Mouse (Mus musculus): ENCODE measurements around the gene Olfr11.

Gene Olfr11

DNA sequence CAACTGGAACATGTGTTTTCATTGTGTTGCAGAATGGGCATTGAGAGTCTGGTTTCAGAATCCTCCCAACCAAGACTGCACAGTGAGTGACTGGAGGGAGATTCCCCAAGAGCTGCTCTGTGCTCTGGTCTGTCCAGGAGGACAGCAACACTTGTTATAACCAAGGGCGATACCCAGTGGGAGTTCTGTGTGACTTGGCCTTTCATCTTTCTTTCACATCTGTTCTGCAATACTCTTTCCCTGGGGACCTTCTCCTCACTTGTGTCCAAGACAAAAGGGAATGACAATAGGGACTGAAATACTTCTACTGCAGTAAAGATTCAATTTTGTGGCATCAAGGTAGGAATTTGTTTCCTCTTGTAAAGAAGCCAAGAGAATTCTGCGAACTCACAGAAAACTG lies at the start of gene Olfr11:
TSS of gene Olfr11 (minus strand) at position 101 of the 400 bp plus-strand sequence.
- DNase-seq (ENCODE audit: low spot score in 2 of 2) = no peak

DNA sequence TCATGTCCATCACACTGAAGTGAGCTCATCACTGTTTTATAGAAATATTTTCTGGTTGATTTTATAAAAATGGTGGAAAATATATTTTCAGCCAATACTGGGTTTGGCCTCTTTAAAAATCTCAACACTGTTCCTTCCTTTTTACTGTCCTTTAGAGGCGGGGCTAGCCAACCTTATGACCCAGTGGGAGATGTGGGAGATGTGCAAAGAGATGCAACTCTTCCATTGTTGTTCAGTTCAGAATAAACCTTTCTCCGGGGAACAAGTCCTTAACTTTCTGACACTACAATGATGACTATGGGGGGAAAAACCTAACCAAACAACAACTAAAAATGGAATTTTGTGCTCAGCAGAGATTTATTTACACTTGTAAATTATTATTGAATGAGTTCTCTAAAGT lies 35.0 kb upstream of the Olfr11 start, which contains the start of gene Olfr1360:
TSS of gene Olfr1360 (minus strand) at position 101 of the 400 bp plus-strand sequence.
- DNase-seq (ENCODE audit: low spot score in 2 of 2) = no peak

DNA sequence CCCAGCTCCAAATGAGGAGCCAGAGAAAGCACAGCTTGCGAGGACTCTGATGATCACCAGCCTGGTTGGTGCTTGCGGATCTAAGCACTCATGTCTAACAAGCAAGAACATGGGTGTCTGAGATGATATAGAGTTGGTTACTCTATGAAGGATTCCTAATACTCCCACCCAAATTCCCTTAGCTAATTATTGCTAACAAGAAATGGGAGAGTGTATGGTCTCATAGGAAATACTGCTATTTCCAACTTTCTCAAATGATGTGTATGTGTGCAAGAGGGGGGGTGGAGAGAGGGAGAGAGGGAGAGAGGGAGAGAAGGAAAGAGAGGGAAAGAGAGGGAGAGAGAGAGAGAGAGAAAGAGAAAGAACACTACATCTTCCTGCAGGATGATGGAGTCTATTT lies 21.0 kb upstream of the Olfr11 start, which contains the start of gene Olfr1361:
TSS of gene Olfr1361 (minus strand) at position 101 of the 400 bp plus-strand sequence.
- no peak for DNase-seq (ENCODE audit: low spot score in 2 of 2)

DNA sequence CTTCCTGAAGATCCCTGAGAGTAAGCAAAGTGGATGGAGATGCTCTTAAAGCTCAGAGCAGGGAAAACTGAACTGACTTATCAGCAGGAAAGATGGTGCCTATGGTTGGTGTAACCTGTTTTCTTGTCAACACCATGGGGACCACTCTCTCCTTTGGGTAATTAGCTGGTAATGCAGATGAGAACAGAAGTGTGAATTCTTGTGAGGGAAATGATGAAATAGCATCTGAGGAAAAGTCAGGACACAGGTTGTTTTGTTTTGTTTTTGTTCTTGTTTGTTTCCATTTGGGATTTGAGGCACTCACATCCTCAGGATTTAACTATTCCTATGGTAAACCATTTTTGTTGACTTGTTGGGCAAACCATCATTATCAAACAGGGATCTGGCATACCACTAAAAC lies 28.4 kb downstream of the Olfr11 start, which contains the start of gene Olfr1362:
TSS of gene Olfr1362 (minus strand) at position 101 of the 400 bp plus-strand sequence.
- DNase-seq (ENCODE audit: low spot score in 2 of 2) = no peak

DNA sequence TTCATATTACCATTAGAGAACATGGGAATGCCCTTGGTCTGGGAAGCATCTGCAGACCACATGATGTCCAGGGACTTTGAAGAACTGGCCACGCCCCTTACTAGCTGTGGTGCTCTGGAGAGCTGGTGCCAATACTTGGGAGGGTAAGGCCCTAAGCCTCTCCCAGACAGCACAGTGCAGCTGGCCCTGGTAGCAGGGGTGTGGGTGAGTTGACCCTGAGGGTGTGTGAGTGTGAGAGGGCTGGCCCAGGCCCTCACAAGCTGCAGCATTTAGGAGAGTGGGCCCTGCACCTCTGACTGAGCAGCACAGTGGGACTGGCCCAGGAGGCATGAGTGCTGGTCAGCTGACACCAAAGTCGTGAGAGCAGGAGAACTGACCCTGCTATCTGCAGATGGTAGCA lies 50.7 kb downstream of the Olfr11 start:
- no peak for DNase-seq (ENCODE audit: low spot score in 2 of 2)
